Mouse (Mus musculus) MEL (cell line): ENCODE data around the gene Mapre3. TPM values are rescaled to one million over a fixed set of nuclear protein-coding genes. Genes with fewer than 3 reads are reported as not detected.

ENCODE experiments used
- DNase-seq: peaks from one replicate; pipeline ENCODE4 v3.0.0; 2011; ENCODE audit warnings: low read depth, low spot score
- H3K27ac ChIP-seq: 2 replicates; pipeline ENCODE4 v1.5.1; 2012; ENCODE audit warnings: low read depth, mild to moderate bottlenecking, control low read depth, low read length, moderate library complexity; ENCODE audit not compliant: control insufficient read depth
- H3K27me3 ChIP-seq, 2 experiments: fragments of 150-350 bp in 1 of 2; sonication (generic) in 1 of 2; 2 replicates each; pipeline ENCODE4 v1.6.1; 2012; ENCODE audit warnings: low read length in 2 of 2, mild to moderate bottlenecking in 2 of 2, improper control_type of control experiment in 1 of 2, moderate library complexity in 1 of 2; ENCODE audit not compliant: insufficient read depth in 2 of 2, control insufficient read depth in 1 of 2
- H3K36me3 ChIP-seq, 2 experiments: 2 replicates each; pipeline ENCODE4 v1.6.1; 2012 to 2014; ENCODE audit warnings: low read length in 2 of 2, improper control_type of control experiment in 1 of 2, inconsistent platforms in 1 of 2, mild to moderate bottlenecking in 1 of 2; ENCODE audit not compliant: insufficient read depth in 2 of 2, control insufficient read depth in 1 of 2
- H3K4me1 ChIP-seq, 2 experiments: fragments of 150-350 bp in 1 of 2; sonication (generic) in 1 of 2; 2 replicates each; pipeline ENCODE4 v1.6.1; 2012; ENCODE audit warnings: low read length in 2 of 2, improper control_type of control experiment in 1 of 2, mild to moderate bottlenecking in 1 of 2; ENCODE audit not compliant: insufficient read depth in 2 of 2, control insufficient read depth in 1 of 2
- H3K4me3 ChIP-seq, 2 experiments: fragments of 150-350 bp in 1 of 2; sonication (generic) in 1 of 2; 2 replicates each; pipeline ENCODE4 v1.5.1; 2012; ENCODE audit warnings: low read depth in 2 of 2, low read length in 2 of 2, mild to moderate bottlenecking in 2 of 2, moderate library complexity in 2 of 2, control low read depth in 1 of 2, improper control_type of control experiment in 1 of 2; ENCODE audit not compliant: control insufficient read depth in 1 of 2, insufficient read depth in 1 of 2
- H3K79me2 ChIP-seq: 2 replicates; pipeline ENCODE4 v1.6.1; 2012; ENCODE audit warnings: mild to moderate bottlenecking, low read length, moderate library complexity; ENCODE audit not compliant: control insufficient read depth, poor library complexity, insufficient read depth
- H3K9ac ChIP-seq: 2 replicates; pipeline ENCODE4 v1.6.1; 2012; ENCODE audit warnings: low read depth, mild to moderate bottlenecking, control low read depth, low read length, moderate library complexity; ENCODE audit not compliant: control insufficient read depth, poor library complexity, severe bottlenecking
- H3K9me3 ChIP-seq: fragments of 150-350 bp; sonication (generic); replicated peaks from 2 replicates; pipeline ENCODE4 v1.6.1; 2012; ENCODE audit warnings: mild to moderate bottlenecking, low read length, improper control_type of control experiment, moderate library complexity; ENCODE audit not compliant: insufficient read depth
- CTCF ChIP-seq, 3 experiments: IDR thresholded peaks in 2 of 3; conservative IDR thresholded peaks in 1 of 3; 2 replicates each; pipeline ENCODE4 v1.5.1; 2011 to 2012; ENCODE audit warnings: low read length in 3 of 3, low read depth in 2 of 3, mild to moderate bottlenecking in 2 of 3, improper control_type of control experiment in 1 of 3, inconsistent platforms in 1 of 3, mixed read lengths in 1 of 3, moderate library complexity in 1 of 3; ENCODE audit not compliant: control insufficient read depth in 1 of 3, insufficient read depth in 1 of 3, poor library complexity in 1 of 3, severe bottlenecking in 1 of 3
- EP300 ChIP-seq, 2 experiments: IDR thresholded peaks; 2 replicates each; pipeline ENCODE4 v1.6.1; 2011; ENCODE audit warnings: improper control_type of control experiment in 2 of 2, low read length in 2 of 2, low read depth in 1 of 2, mild to moderate bottlenecking in 1 of 2
- ETS1 ChIP-seq: IDR thresholded peaks from 2 replicates; pipeline ENCODE4 v1.6.1; 2012; ENCODE audit warnings: low read depth, mild to moderate bottlenecking, inconsistent platforms, low read length, improper control_type of control experiment, moderate library complexity
- KAT2A ChIP-seq: conservative IDR thresholded peaks from 2 replicates; pipeline ENCODE4 v1.6.1; 2012; ENCODE audit warnings: low read depth, low read length, improper control_type of control experiment, inconsistent platforms
- MAX ChIP-seq: IDR thresholded peaks from 2 replicates; pipeline ENCODE4 v1.6.1; 2011; ENCODE audit warnings: low read length, improper control_type of control experiment
- MEF2A ChIP-seq: IDR thresholded peaks from 2 replicates; pipeline ENCODE4 v1.6.1; 2014; ENCODE audit warnings: low read depth, mild to moderate bottlenecking, inconsistent platforms, low read length, improper control_type of control experiment; ENCODE audit not compliant: poor library complexity, insufficient replicate concordance, severe bottlenecking; ENCODE audit errors: extremely low read depth
- MYC ChIP-seq: IDR thresholded peaks from 2 replicates; pipeline ENCODE4 v1.6.1; 2011; ENCODE audit warnings: low read depth, mild to moderate bottlenecking, low read length, improper control_type of control experiment, moderate library complexity
- SMC3 ChIP-seq: IDR thresholded peaks from 2 replicates; pipeline ENCODE4 v1.6.1; 2011; ENCODE audit warnings: low read depth, low read length, improper control_type of control experiment
- USF1 ChIP-seq: IDR thresholded peaks from 2 replicates; pipeline ENCODE4 v1.6.1; 2014; ENCODE audit warnings: low read depth, mild to moderate bottlenecking, inconsistent platforms, low read length, improper control_type of control experiment, moderate library complexity
- ZC3H11A ChIP-seq: IDR thresholded peaks from 2 replicates; pipeline ENCODE4 v1.6.1; 2012; ENCODE audit warnings: low read depth, mild to moderate bottlenecking, inconsistent platforms, low read length, improper control_type of control experiment
- polyA plus RNA-seq, 2 experiments: library from polyadenylated mRNA; stranded (reverse) in 1 of 2; unstranded in 1 of 2; fragments of >175 nt in 1 of 2; fragments of >200 nt in 1 of 2; gene quantifications; 2 replicates each; pipeline versions ENCODE4 v1.2.1 to v1.2.4; 2012; ENCODE audit warnings: low replicate concordance in 2 of 2, low read depth in 1 of 2; ENCODE audit not compliant: insufficient read length in 2 of 2, insufficient read depth in 1 of 2, missing spikeins in 1 of 2
- total RNA-seq: library from RNA; depleted of rRNA; stranded (reverse); fragments of 300-350 nt; gene quantifications from 2 replicates; pipeline ENCODE4 v1.2.3, GENCODE M21; 2012

Gene Mapre3
- total and polyA plus RNA-seq, 3 experiments = 0.04 to 0.81 TPM; not detected in 1

DNA sequence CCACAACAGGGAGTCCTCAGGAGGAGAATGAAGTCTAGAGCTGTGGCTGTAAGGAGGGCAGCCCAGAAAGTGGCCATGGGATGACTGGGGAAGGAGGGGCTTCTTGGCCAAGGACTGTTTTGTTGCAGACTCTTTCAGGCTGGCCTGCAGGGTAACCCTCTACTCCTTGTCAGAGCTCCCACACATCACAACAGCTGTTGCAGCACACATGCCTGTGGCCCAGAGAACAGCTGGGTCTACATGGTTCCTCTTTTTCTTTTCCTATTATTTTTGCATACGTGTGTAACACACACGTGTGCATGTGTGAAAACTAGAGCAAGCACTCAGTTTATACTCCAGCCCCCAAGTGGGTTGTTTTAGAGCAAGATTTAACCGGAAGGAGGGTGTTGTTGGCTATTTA, 52.4 kb downstream of the Mapre3 start:
- Histone ChIP-seq H3K9me3 (no peaks in the 10 kb centered on the region), H3K4me3 (no peak overlapping the region), H3K36me3 (peaks cover 7 to 9% of the 10 kb centered on the region in 2 experiments), H3K9ac (no peak overlapping the region), H3K79me2 (peaks cover 13% of the 10 kb centered on the region), H3K27ac (no peak overlapping the region), H3K4me1 (peaks cover 3 to 13% of the 10 kb centered on the region in 2 experiments), H3K27me3 (peaks cover 2 to 4% of the 10 kb centered on the region in 2 experiments; a peak in 2 of 4 replicates)
- no peak for TF ChIP-seq SMC3
- TF ChIP-seq USF1 = no peak
- TF ChIP-seq ETS1 = peak; percentile 86
- no peak for TF ChIP-seq ZC3H11A
- no peak for DNase-seq

DNA sequence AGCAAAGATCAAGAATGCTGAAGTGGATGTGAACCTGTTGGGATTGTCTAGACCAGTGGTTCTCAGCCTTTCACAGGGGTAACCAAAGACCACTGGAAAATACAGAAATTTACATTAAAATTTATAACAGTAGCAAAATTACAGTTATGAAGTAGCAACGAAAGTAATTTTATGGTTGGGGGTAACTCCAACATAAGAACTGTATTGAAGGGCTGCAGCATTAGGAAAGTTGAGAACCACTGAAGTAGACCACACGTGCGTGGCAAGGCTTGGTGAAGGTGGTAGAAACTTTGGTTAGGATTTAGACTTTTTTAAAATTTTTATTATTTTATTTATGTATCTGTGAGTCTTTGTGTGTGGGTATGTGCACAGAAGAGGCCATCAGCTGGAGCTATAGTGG, 53.3 kb downstream of the Mapre3 start, which contains the start of gene Tmem214:
TSS of gene Tmem214 (plus strand) at position 301 of the 400 bp plus-strand sequence.
- Histone ChIP-seq H3K9ac (no peak within 1 kb of the TSS; the same call in 1 of the 2 replicates), H3K9me3 (no peaks in the 10 kb centered on the region)

DNA sequence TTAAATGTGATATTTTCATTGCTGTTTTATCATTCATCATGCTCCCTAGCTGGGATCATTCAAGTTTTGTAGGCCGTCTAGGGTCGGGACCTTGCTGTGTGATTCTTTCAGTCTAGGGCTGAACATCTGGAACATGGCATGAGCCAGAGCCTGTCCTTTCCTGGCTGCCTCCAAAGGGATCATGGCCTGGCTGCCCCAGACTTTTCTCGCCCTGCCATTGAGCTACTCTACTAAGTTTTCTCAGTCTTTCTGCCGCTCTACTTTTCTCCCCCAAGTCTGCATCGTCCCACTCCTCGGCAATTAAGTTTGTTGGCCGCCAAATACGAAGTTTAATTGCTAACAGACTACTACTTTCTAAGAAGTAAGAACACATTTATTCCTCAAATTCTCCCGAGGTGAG, 54.5 kb downstream of the Mapre3 start:
- peaks cover 13% of the 10 kb centered on the region for H3K79me2 ChIP-seq
- H3K9me3 ChIP-seq = no peaks in the 10 kb centered on the region
- peaks cover 9 to 14% of the 10 kb centered on the region in 2 experiments for H3K36me3 ChIP-seq
- H3K27me3 ChIP-seq = no peaks in the 10 kb centered on the region
- TF ChIP-seq EP300 (IDR thresholded peaks at IDR 0.05; ENCODE audit: low read depth in 1 of 2, low read length in 2 of 2) = no peak
- peak; percentile 50; the same call in 1 of the 2 replicates for TF ChIP-seq MYC
- H3K4me3 ChIP-seq = peak overlapping the region; percentile 79 to 90
- peak overlapping the region; percentile 26 for H3K27ac ChIP-seq
- H3K4me1 ChIP-seq = peaks cover 3 to 13% of the 10 kb centered on the region in 2 experiments
- H3K9ac ChIP-seq = peak overlapping the region; percentile 73
- no peak for DNase-seq

More for the DNA sequence above, 53.3 kb downstream of the Mapre3 start, which contains the start of gene Tmem214:
- Histone ChIP-seq H3K36me3 (peaks cover 9% of the 10 kb centered on the region in 2 experiments), H3K27ac (no peak within 1 kb of the TSS), H3K4me1 (peaks cover 3 to 13% of the 10 kb centered on the region in 2 experiments), H3K79me2 (peaks cover 13% of the 10 kb centered on the region), H3K27me3 (no peaks in the 10 kb centered on the region), H3K4me3 (no peak within 1 kb of the TSS)
- DNase-seq = no peak
- TF ChIP-seq CTCF (IDR thresholded peaks at IDR 0.05 in 2 of 3, conservative IDR thresholded peaks at IDR 0.05 in 1 of 3; ENCODE audit: control insufficient read depth in 1 of 3, insufficient read depth in 1 of 3, low read depth in 2 of 3, low read length in 3 of 3, poor library complexity in 1 of 3, severe bottlenecking in 1 of 3) (no peak), MEF2A (no peak), KAT2A (no peak), MAX (no peak)
- TF ChIP-seq, all 39 proteins: peak for 0
